Mouse (Mus musculus): Measurements from ENCODE around the gene Fntb. TPM values are rescaled to one million over a fixed set of nuclear protein-coding genes. Genes with fewer than 3 reads are reported as not detected.

Gene Fntb
- polyA plus RNA-seq, 1 experiment from 2014 or later, result 39.9 TPM

GRCm38 (mm10) chr12:76916163-76916562 lies 150.8 kb downstream of the Fntb start:
- no peak for ATAC-seq (ENCODE audit: low read depth)
- no peak overlapping the region for H3K4me2 ChIP-seq
- H3K4me3 ChIP-seq, result no peak overlapping the region
- no peak overlapping the region for H3K9ac ChIP-seq
- H3K27ac ChIP-seq (replicated peaks), result no peak overlapping the region
- H3K27me3 ChIP-seq, result no peaks in the 10 kb centered on the region
- peaks cover 4% of the 10 kb centered on the region; the same call in 1 of the 2 replicates for H3K4me1 ChIP-seq (replicated peaks)
- no peaks in the 10 kb centered on the region for H3K9me3 ChIP-seq
- peaks cover 36% of the 10 kb centered on the region for H3K36me3 ChIP-seq
- WGBS, result 94% methylated on average over 11 of the region's 11 CpGs

GRCm38 (mm10) chr12:76918113-76918512 lies 152.7 kb downstream of the Fntb start:
- H3K4me1 ChIP-seq (replicated peaks), result no peaks in the 10 kb centered on the region
- H3K9ac ChIP-seq, result no peak overlapping the region
- no peak overlapping the region for H3K4me2 ChIP-seq
- no peaks in the 10 kb centered on the region for H3K27me3 ChIP-seq
- H3K27ac ChIP-seq (replicated peaks), result no peak overlapping the region
- H3K36me3 ChIP-seq, result peaks cover 43% of the 10 kb centered on the region
- no peak overlapping the region for H3K4me3 ChIP-seq
- H3K9me3 ChIP-seq, result no peaks in the 10 kb centered on the region
- 82% methylated on average over 6 of the region's 6 CpGs for WGBS
- no peak for ATAC-seq (ENCODE audit: low read depth)

- Histone ChIP-seq H3K27ac (replicated peaks) (no peak overlapping the region), H3K4me3 (no peak overlapping the region), H3K4me2 (no peak overlapping the region), H3K9ac (no peak overlapping the region), H3K27me3 (no peaks in the 10 kb centered on the region), H3K36me3 (peaks cover 43% of the 10 kb centered on the region), H3K4me1 (replicated peaks) (no peaks in the 10 kb centered on the region), H3K9me3 (no peaks in the 10 kb centered on the region)
- 59% methylated on average over 3 of the region's 3 CpGs for WGBS
- ATAC-seq (ENCODE audit: low read depth), result no peak
Observed at GRCm38 (mm10) chr12:76918855-76919254, 153.5 kb downstream of the Fntb start.

GRCm38 (mm10) chr12:76920398-76920797 lies 155.0 kb downstream of the Fntb start:
- Histone ChIP-seq H3K27ac (replicated peaks) (no peak overlapping the region), H3K4me3 (no peak overlapping the region), H3K4me2 (no peak overlapping the region), H3K4me1 (replicated peaks) (no peaks in the 10 kb centered on the region), H3K36me3 (peaks cover 36% of the 10 kb centered on the region), H3K9ac (no peak overlapping the region), H3K9me3 (no peaks in the 10 kb centered on the region), H3K27me3 (no peaks in the 10 kb centered on the region)
- 66% methylated on average over 6 of the region's 6 CpGs for WGBS
- ATAC-seq (ENCODE audit: low read depth), result no peak; the same call in 1 of the 2 replicates

GRCm38 (mm10) chr12:76920990-76921389 lies 155.6 kb downstream of the Fntb start:
- no peaks in the 10 kb centered on the region for H3K27me3 ChIP-seq
- H3K9ac ChIP-seq, result no peak overlapping the region
- 90% methylated on average over 8 of the region's 8 CpGs for WGBS
- H3K36me3 ChIP-seq, result peaks cover 36% of the 10 kb centered on the region
- no peaks in the 10 kb centered on the region for H3K9me3 ChIP-seq
- no peak overlapping the region for H3K4me2 ChIP-seq
- no peaks in the 10 kb centered on the region for H3K4me1 ChIP-seq (replicated peaks)
- ATAC-seq (ENCODE audit: low read depth), result no peak
- H3K27ac ChIP-seq (replicated peaks), result no peak overlapping the region
- H3K4me3 ChIP-seq, result no peak overlapping the region

- peaks cover 23% of the 10 kb centered on the region for H3K36me3 ChIP-seq
- no peak overlapping the region for H3K4me2 ChIP-seq
- no peaks in the 10 kb centered on the region for H3K4me1 ChIP-seq (replicated peaks)
- ATAC-seq (ENCODE audit: low read depth), result no peak
- no peak overlapping the region for H3K4me3 ChIP-seq
- H3K9ac ChIP-seq, result no peak overlapping the region
- no peak overlapping the region for H3K27ac ChIP-seq (replicated peaks)
- H3K9me3 ChIP-seq, result no peaks in the 10 kb centered on the region
- whole genome bisulfite sequencing, result 91% methylated on average over 8 of the region's 8 CpGs
- H3K27me3 ChIP-seq, result no peaks in the 10 kb centered on the region
Observed at GRCm38 (mm10) chr12:76923118-76923517, 157.7 kb downstream of the Fntb start.

- no peaks in the 10 kb centered on the region for H3K27me3 ChIP-seq
- no peak overlapping the region for H3K4me2 ChIP-seq
- no peaks in the 10 kb centered on the region for H3K4me1 ChIP-seq (replicated peaks)
- H3K4me3 ChIP-seq, result no peak overlapping the region
- no peak for ATAC-seq (ENCODE audit: low read depth)
- H3K27ac ChIP-seq (replicated peaks), result no peak overlapping the region
- 94% methylated on average over 10 of the region's 10 CpGs for WGBS
- peaks cover 19% of the 10 kb centered on the region for H3K36me3 ChIP-seq
- no peaks in the 10 kb centered on the region for H3K9me3 ChIP-seq
- H3K9ac ChIP-seq, result no peak overlapping the region
Observed at GRCm38 (mm10) chr12:76924904-76925604, 159.7 kb downstream of the Fntb start.

GRCm38 (mm10) chr12:76926338-76926945 lies 161.1 kb downstream of the Fntb start:
- H3K4me1 ChIP-seq (replicated peaks), result no peaks in the 10 kb centered on the region
- no peak overlapping the region for H3K27ac ChIP-seq (replicated peaks)
- peaks cover 10% of the 10 kb centered on the region; the same call in 1 of the 2 replicates for H3K36me3 ChIP-seq
- 87% methylated on average over 10 of the region's 10 CpGs for WGBS
- no peak overlapping the region for H3K4me3 ChIP-seq
- no peak overlapping the region for H3K4me2 ChIP-seq
- H3K9me3 ChIP-seq, result no peaks in the 10 kb centered on the region
- no peaks in the 10 kb centered on the region for H3K27me3 ChIP-seq
- ATAC-seq (ENCODE audit: low read depth), result no peak
- no peak overlapping the region for H3K9ac ChIP-seq

- no peaks in the 10 kb centered on the region for H3K4me1 ChIP-seq (replicated peaks)
- H3K27me3 ChIP-seq, result no peaks in the 10 kb centered on the region
- no peak overlapping the region for H3K9ac ChIP-seq
- WGBS, result 85% methylated on average over 3 of the region's 3 CpGs
- no peak for ATAC-seq (ENCODE audit: low read depth)
- no peak overlapping the region for H3K4me3 ChIP-seq
- no peak overlapping the region for H3K27ac ChIP-seq (replicated peaks)
- no peak overlapping the region for H3K4me2 ChIP-seq
- H3K36me3 ChIP-seq, result peaks cover 9% of the 10 kb centered on the region; the same call in 1 of the 2 replicates
- H3K9me3 ChIP-seq, result no peaks in the 10 kb centered on the region
Observed at GRCm38 (mm10) chr12:76927012-76927411, 161.6 kb downstream of the Fntb start.

GRCm38 (mm10) chr12:76927539-76927938 lies 162.2 kb downstream of the Fntb start:
- Histone ChIP-seq H3K9me3 (no peaks in the 10 kb centered on the region), H3K27me3 (no peaks in the 10 kb centered on the region), H3K4me2 (no peak overlapping the region), H3K9ac (no peak overlapping the region), H3K27ac (replicated peaks) (no peak overlapping the region), H3K4me3 (no peak overlapping the region), H3K36me3 (peaks cover 12% of the 10 kb centered on the region), H3K4me1 (replicated peaks) (no peaks in the 10 kb centered on the region)
- WGBS, result 70% methylated on average over 10 of the region's 10 CpGs
- ATAC-seq (ENCODE audit: low read depth), result no peak

- Histone ChIP-seq H3K4me3 (no peak overlapping the region), H3K9me3 (no peaks in the 10 kb centered on the region), H3K27ac (replicated peaks) (no peak overlapping the region), H3K27me3 (no peaks in the 10 kb centered on the region), H3K4me2 (no peak overlapping the region), H3K9ac (no peak overlapping the region), H3K4me1 (replicated peaks) (no peaks in the 10 kb centered on the region), H3K36me3 (peaks cover 23% of the 10 kb centered on the region)
- WGBS, result 76% methylated on average over 6 of the region's 6 CpGs
- no peak for ATAC-seq (ENCODE audit: low read depth)
Observed at GRCm38 (mm10) chr12:76930177-76930576, 164.8 kb downstream of the Fntb start.

GRCm38 (mm10) chr12:76931739-76932687 lies 166.6 kb downstream of the Fntb start:
- H3K9ac ChIP-seq, result no peak overlapping the region
- H3K4me1 ChIP-seq (replicated peaks), result no peaks in the 10 kb centered on the region
- no peaks in the 10 kb centered on the region for H3K9me3 ChIP-seq
- no peak overlapping the region for H3K27ac ChIP-seq (replicated peaks)
- H3K4me2 ChIP-seq, result no peak overlapping the region
- H3K27me3 ChIP-seq, result no peaks in the 10 kb centered on the region
- H3K36me3 ChIP-seq, result peaks cover 42% of the 10 kb centered on the region
- WGBS, result 76% methylated on average over 14 of the region's 14 CpGs
- no peak for ATAC-seq (ENCODE audit: low read depth)
- no peak overlapping the region for H3K4me3 ChIP-seq

All from neural tube, embryonic 13.5 days (tissue).